Mouse (Mus musculus): ENCODE measurements around the gene Ptpre. TPM values are rescaled to one million over a fixed set of nuclear protein-coding genes. Genes with fewer than 3 reads are reported as not detected.

The Ptpre gene
- total and polyA plus RNA-seq, 3 experiments, result 30.5 to 154 (median 119) TPM

DNA sequence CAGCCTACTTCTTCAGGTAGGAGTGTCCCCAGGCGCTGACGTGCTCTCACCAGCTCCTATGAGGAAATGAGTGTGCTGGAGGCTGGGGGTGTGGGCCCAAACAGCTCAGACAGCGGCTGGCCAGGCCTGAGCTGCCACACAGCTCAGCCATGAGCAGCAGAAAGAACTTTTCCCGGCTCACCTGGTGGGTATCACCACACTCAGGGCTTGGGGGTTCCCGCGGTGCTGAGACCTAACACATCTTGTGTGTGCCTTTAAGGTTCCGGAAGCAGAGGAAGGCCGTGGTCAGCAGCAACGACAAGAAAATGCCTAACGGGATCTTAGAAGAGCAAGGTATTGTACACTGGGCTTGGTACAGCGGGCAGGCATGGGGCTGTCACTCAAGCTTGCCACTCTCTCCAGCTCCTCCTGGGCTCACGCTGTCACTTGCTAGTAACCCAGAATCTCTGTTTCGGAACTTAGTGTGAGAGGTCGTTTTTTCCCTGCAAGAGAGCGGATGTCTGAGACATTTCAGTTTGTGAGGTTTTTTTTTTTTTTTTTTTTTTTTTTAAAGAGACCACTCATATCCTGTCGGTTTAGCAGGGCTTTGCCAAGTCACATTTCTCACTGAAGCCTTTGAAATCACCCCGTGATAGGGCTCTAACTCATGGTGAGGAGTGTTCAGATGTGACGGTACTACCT, 114.7 kb downstream of the Ptpre start:
- Histone ChIP-seq H3K4me3 (ENCODE audit: low read depth, low read length) (no peak overlapping the region), H3K36me3 (replicated peaks) (peaks cover 100% of the 10 kb centered on the region), H3K4me1 (ENCODE audit: insufficient read depth, low read depth, low read length) (peaks cover 31% of the 10 kb centered on the region), H3K9me3 (replicated peaks) (peaks cover 6% of the 10 kb centered on the region), H3K27me3 (ENCODE audit: insufficient read depth, low read length) (no peaks in the 10 kb centered on the region)
- no peak for DNase-seq (ENCODE audit: low spot score)
- no peak for ATAC-seq (ENCODE audit: extremely low read depth, insufficient number of reproducible peaks, low FRiP score, poor library complexity, severe bottlenecking)
- no peak for TF ChIP-seq GATA1 (IDR thresholded peaks at IDR 0.05; ENCODE audit: borderline replicate concordance, low read length)
- TF ChIP-seq GATA2 (IDR thresholded peaks at IDR 0.05; ENCODE audit: borderline replicate concordance, low read depth, low read length), result no peak
- TF ChIP-seq CTCF (IDR thresholded peaks at IDR 0.05; ENCODE audit: low read depth, low read length), result no peak
- TF ChIP-seq POLR2AphosphoS5 (IDR thresholded peaks at IDR 0.05; ENCODE audit: insufficient replicate concordance, low read depth, low read length), result no peak
- no peak for TF ChIP-seq TAL1 (conservative IDR thresholded peaks at IDR 0.05; ENCODE audit: low read depth, low read length)

DNA sequence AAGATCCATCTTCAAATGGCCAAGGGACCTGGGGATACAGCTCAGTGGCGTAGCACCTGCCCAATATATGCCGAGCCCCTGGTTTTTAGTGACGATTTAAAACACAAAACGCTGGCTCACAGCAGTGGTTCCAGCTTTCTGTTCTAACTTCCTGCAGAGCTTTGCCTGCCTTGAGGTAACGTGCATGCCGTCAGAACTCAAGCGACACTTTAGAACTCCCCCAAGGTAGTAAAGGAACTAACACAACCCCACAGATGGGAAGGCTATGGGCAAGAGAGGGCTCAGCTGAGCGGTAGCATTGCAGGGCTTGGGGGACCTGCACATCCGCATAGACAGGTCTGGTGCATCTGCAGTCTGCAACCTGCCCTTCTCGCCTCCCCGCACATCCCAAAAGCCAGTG, 115.5 kb downstream of the Ptpre start:
- Histone ChIP-seq H3K36me3 (replicated peaks) (peaks cover 100% of the 10 kb centered on the region), H3K4me1 (ENCODE audit: insufficient read depth, low read depth, low read length) (peaks cover 34% of the 10 kb centered on the region), H3K27me3 (ENCODE audit: insufficient read depth, low read length) (no peaks in the 10 kb centered on the region), H3K4me3 (ENCODE audit: low read depth, low read length) (no peak overlapping the region), H3K9me3 (replicated peaks) (0 out of 2 replicates have a peak, but pooled peaks cover under 1% of the 10 kb centered on the region)
- no peak for ATAC-seq (ENCODE audit: extremely low read depth, insufficient number of reproducible peaks, low FRiP score, poor library complexity, severe bottlenecking)
- DNase-seq (ENCODE audit: low spot score), result no peak
- TF ChIP-seq GATA1 (IDR thresholded peaks at IDR 0.05; ENCODE audit: borderline replicate concordance, low read length), result no peak

DNA sequence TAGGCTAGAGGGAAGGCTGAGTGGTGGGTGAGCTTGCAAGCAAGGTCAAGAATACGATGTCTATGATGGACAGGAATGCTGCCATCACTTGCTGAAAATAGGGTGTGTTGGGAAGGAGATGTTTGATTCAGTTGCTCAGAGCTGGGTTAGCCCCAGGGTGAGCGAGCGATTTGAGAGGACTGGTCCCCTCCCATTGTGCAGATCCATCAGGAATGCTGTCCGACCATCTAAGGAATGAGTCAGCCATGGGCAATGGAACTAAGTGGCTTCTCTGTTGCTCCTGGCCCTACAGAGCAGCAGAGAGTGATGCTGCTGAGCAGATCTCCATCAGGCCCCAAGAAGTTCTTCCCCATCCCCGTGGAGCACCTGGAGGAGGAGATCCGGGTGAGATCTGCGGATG, 116.3 kb downstream of the Ptpre start:
- H3K36me3 ChIP-seq (replicated peaks), result peaks cover 100% of the 10 kb centered on the region
- no peak for ATAC-seq (ENCODE audit: extremely low read depth, insufficient number of reproducible peaks, low FRiP score, poor library complexity, severe bottlenecking)
- H3K9me3 ChIP-seq (replicated peaks), result no peaks in the 10 kb centered on the region
- TF ChIP-seq POLR2AphosphoS5 (IDR thresholded peaks at IDR 0.05; ENCODE audit: insufficient replicate concordance, low read depth, low read length) (no peak), CTCF (IDR thresholded peaks at IDR 0.05; ENCODE audit: low read depth, low read length) (no peak), GATA1 (IDR thresholded peaks at IDR 0.05; ENCODE audit: borderline replicate concordance, low read length) (no peak), TAL1 (conservative IDR thresholded peaks at IDR 0.05; ENCODE audit: low read depth, low read length) (no peak), GATA2 (IDR thresholded peaks at IDR 0.05; ENCODE audit: borderline replicate concordance, low read depth, low read length) (no peak)
- no peak overlapping the region for H3K4me3 ChIP-seq (ENCODE audit: low read depth, low read length)
- H3K27me3 ChIP-seq (ENCODE audit: insufficient read depth, low read length), result no peaks in the 10 kb centered on the region
- peaks cover 32% of the 10 kb centered on the region for H3K4me1 ChIP-seq (ENCODE audit: insufficient read depth, low read depth, low read length)
- DNase-seq (ENCODE audit: low spot score), result no peak

DNA sequence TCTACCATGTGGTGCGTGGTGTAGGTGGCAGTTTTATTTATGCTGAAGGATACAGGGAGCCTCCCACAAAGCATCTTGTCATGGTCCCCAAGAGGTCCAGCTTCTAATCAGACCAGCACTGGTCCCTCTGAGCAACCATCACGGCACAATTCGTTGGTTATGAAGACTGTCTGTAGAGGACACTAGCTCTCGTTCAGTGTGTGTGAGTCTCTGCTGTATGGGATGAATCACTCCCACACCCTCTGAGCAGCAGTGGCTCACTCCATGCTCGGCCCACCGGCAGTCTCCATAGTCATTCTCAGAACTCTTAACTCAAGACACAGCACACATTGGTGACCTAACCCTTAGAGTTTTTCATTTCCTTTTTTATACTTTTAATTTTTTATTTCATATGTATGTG, 117.0 kb downstream of the Ptpre start:
- Histone ChIP-seq H3K27me3 (ENCODE audit: insufficient read depth, low read length) (no peaks in the 10 kb centered on the region), H3K4me3 (ENCODE audit: low read depth, low read length) (no peak overlapping the region), H3K4me1 (ENCODE audit: insufficient read depth, low read depth, low read length) (peaks cover 28% of the 10 kb centered on the region), H3K9me3 (replicated peaks) (no peaks in the 10 kb centered on the region), H3K36me3 (replicated peaks) (peaks cover 100% of the 10 kb centered on the region)
- DNase-seq (ENCODE audit: low spot score) (no peak), ATAC-seq (ENCODE audit: extremely low read depth, insufficient number of reproducible peaks, low FRiP score, poor library complexity, severe bottlenecking) (no peak)
- TF ChIP-seq POLR2AphosphoS5 (IDR thresholded peaks at IDR 0.05; ENCODE audit: insufficient replicate concordance, low read depth, low read length), result no peak
- TF ChIP-seq CTCF (IDR thresholded peaks at IDR 0.05; ENCODE audit: low read depth, low read length), result no peak
- TF ChIP-seq GATA2 (IDR thresholded peaks at IDR 0.05; ENCODE audit: borderline replicate concordance, low read depth, low read length), result no peak
- TF ChIP-seq GATA1 (IDR thresholded peaks at IDR 0.05; ENCODE audit: borderline replicate concordance, low read length), result no peak
- no peak for TF ChIP-seq TAL1 (conservative IDR thresholded peaks at IDR 0.05; ENCODE audit: low read depth, low read length)

DNA sequence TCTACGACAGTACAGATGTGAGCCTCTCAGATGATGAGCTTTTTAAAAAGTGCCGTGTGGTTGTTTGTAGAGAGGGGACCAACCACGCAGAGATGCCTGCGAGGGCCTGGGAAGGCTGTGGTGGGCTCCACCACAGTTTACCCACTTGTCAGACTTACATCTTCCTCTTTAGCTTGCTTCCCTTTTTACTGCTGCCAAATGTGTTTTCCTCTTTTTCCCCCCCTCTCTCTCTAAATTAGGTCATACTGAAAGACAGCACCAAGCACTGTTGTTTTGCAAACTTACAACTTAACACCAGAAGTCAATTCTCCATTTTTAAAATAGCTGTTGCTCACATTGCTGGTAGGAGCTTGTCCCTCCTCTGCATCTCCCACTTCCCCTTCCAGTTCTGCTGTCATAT, 117.8 kb downstream of the Ptpre start:
- Histone ChIP-seq H3K36me3 (replicated peaks) (peaks cover 100% of the 10 kb centered on the region), H3K9me3 (replicated peaks) (no peaks in the 10 kb centered on the region), H3K27me3 (ENCODE audit: insufficient read depth, low read length) (no peaks in the 10 kb centered on the region), H3K4me1 (ENCODE audit: insufficient read depth, low read depth, low read length) (peaks cover 33% of the 10 kb centered on the region), H3K4me3 (ENCODE audit: low read depth, low read length) (no peak overlapping the region)
- TF ChIP-seq POLR2AphosphoS5 (IDR thresholded peaks at IDR 0.05; ENCODE audit: insufficient replicate concordance, low read depth, low read length) (no peak), GATA2 (IDR thresholded peaks at IDR 0.05; ENCODE audit: borderline replicate concordance, low read depth, low read length) (no peak), CTCF (IDR thresholded peaks at IDR 0.05; ENCODE audit: low read depth, low read length) (no peak), GATA1 (IDR thresholded peaks at IDR 0.05; ENCODE audit: borderline replicate concordance, low read length) (no peak), TAL1 (conservative IDR thresholded peaks at IDR 0.05; ENCODE audit: low read depth, low read length) (no peak)
- DNase-seq (ENCODE audit: low spot score) (no peak), ATAC-seq (ENCODE audit: extremely low read depth, insufficient number of reproducible peaks, low FRiP score, poor library complexity, severe bottlenecking) (no peak)

GRCm38 (mm10) chr7:135658150-135658549, 120.9 kb downstream of the Ptpre start:
- no peak for ATAC-seq (ENCODE audit: extremely low read depth, insufficient number of reproducible peaks, low FRiP score, poor library complexity, severe bottlenecking)
- peaks cover 100% of the 10 kb centered on the region for H3K36me3 ChIP-seq (replicated peaks)

More at GRCm38 (mm10) chr7:135658150-135658549, 120.9 kb downstream of the Ptpre start:
- H3K4me3 ChIP-seq (ENCODE audit: low read depth, low read length), result no peak overlapping the region
- no peaks in the 10 kb centered on the region for H3K9me3 ChIP-seq (replicated peaks)
- peaks cover 33% of the 10 kb centered on the region for H3K4me1 ChIP-seq (ENCODE audit: insufficient read depth, low read depth, low read length)
- TF ChIP-seq CTCF (IDR thresholded peaks at IDR 0.05; ENCODE audit: low read depth, low read length), result no peak
- no peak for TF ChIP-seq GATA2 (IDR thresholded peaks at IDR 0.05; ENCODE audit: borderline replicate concordance, low read depth, low read length)
- no peak for TF ChIP-seq TAL1 (conservative IDR thresholded peaks at IDR 0.05; ENCODE audit: low read depth, low read length)
- TF ChIP-seq GATA1 (IDR thresholded peaks at IDR 0.05; ENCODE audit: borderline replicate concordance, low read length), result no peak
- TF ChIP-seq POLR2AphosphoS5 (IDR thresholded peaks at IDR 0.05; ENCODE audit: insufficient replicate concordance, low read depth, low read length), result no peak
- H3K27me3 ChIP-seq (ENCODE audit: insufficient read depth, low read length), result no peaks in the 10 kb centered on the region
- no peak for DNase-seq (ENCODE audit: low spot score)
